Mouse (Mus musculus): ENCODE measurements around the gene Stpg1. TPM values are rescaled to one million over a fixed set of nuclear protein-coding genes. Genes with fewer than 3 reads are reported as not detected.

The Stpg1 gene
- polyA plus RNA-seq, 1 experiment from 2014 or later: 1.3 TPM

GRCm38 (mm10) chr4:135535021-135535420 is 40.4 kb downstream of the Stpg1 start:
- Histone ChIP-seq H3K27me3 (no peaks in the 10 kb centered on the region), H3K27ac (no peak overlapping the region), H3K36me3 (no peaks in the 10 kb centered on the region), H3K9me3 (0 out of 2 replicates have a peak, but pooled peaks cover 7% of the 10 kb centered on the region), H3K4me1 (replicated peaks) (peaks cover 9% of the 10 kb centered on the region), H3K4me2 (replicated peaks) (no peak overlapping the region), H3K9ac (replicated peaks) (no peak overlapping the region), H3K4me3 (replicated peaks) (no peak overlapping the region)
- WGBS: 99% methylated on average over 3 of the region's 3 CpGs
- no peak for ATAC-seq

- no peak overlapping the region for H3K9ac ChIP-seq (replicated peaks)
- H3K4me3 ChIP-seq (replicated peaks): no peak overlapping the region
- H3K4me2 ChIP-seq (replicated peaks): no peak overlapping the region
- H3K27ac ChIP-seq: no peak overlapping the region
- no peaks in the 10 kb centered on the region for H3K9me3 ChIP-seq
- no peak for ATAC-seq
- H3K36me3 ChIP-seq: no peaks in the 10 kb centered on the region
- peaks cover 6% of the 10 kb centered on the region for H3K4me1 ChIP-seq (replicated peaks)
- 85% methylated on average over 12 of the region's 12 CpGs for WGBS
- H3K27me3 ChIP-seq: no peaks in the 10 kb centered on the region
Measured at GRCm38 (mm10) chr4:135539056-135539455, 44.5 kb downstream of the Stpg1 start.

- Histone ChIP-seq H3K9me3 (no peaks in the 10 kb centered on the region), H3K4me3 (replicated peaks) (no peak overlapping the region), H3K27me3 (no peaks in the 10 kb centered on the region), H3K9ac (replicated peaks) (no peak overlapping the region), H3K4me1 (replicated peaks) (peaks cover 12% of the 10 kb centered on the region), H3K36me3 (no peaks in the 10 kb centered on the region), H3K4me2 (replicated peaks) (no peak overlapping the region), H3K27ac (no peak overlapping the region)
- WGBS: 40% methylated on average over 9 of the region's 9 CpGs
- ATAC-seq: peak; percentile 40; the same call in 1 of the 2 replicates
Measured at GRCm38 (mm10) chr4:135540057-135540456, 45.5 kb downstream of the Stpg1 start.

- WGBS: 95% methylated on average over 2 of the region's 2 CpGs
- no peaks in the 10 kb centered on the region for H3K36me3 ChIP-seq
- no peak overlapping the region for H3K4me2 ChIP-seq (replicated peaks)
Measured at GRCm38 (mm10) chr4:135544284-135544683, 49.7 kb downstream of the Stpg1 start.

GRCm38 (mm10) chr4:135545080-135545511 is 50.5 kb downstream of the Stpg1 start:
- WGBS: 28% methylated on average over 8 of the region's 8 CpGs

More at GRCm38 (mm10) chr4:135544284-135544683, 49.7 kb downstream of the Stpg1 start:
- no peak overlapping the region for H3K9ac ChIP-seq (replicated peaks)
- peaks cover 39% of the 10 kb centered on the region for H3K4me1 ChIP-seq (replicated peaks)
- no peak for ATAC-seq
- no peaks in the 10 kb centered on the region for H3K9me3 ChIP-seq
- no peak overlapping the region for H3K4me3 ChIP-seq (replicated peaks)
- peaks cover 7% of the 10 kb centered on the region; the same call in 1 of the 2 replicates for H3K27me3 ChIP-seq
- H3K27ac ChIP-seq: no peak overlapping the region

GRCm38 (mm10) chr4:135546008-135546407 is 51.4 kb downstream of the Stpg1 start:
- ATAC-seq: no peak
- H3K36me3 ChIP-seq: no peaks in the 10 kb centered on the region
- no peak overlapping the region for H3K9ac ChIP-seq (replicated peaks)
- H3K4me1 ChIP-seq (replicated peaks): peaks cover 43% of the 10 kb centered on the region
- H3K27ac ChIP-seq: no peak overlapping the region
- 91% methylated on average over 7 of the region's 7 CpGs for WGBS
- H3K27me3 ChIP-seq: peaks cover 13% of the 10 kb centered on the region
- H3K4me3 ChIP-seq (replicated peaks): no peak overlapping the region
- H3K9me3 ChIP-seq: no peaks in the 10 kb centered on the region
- H3K4me2 ChIP-seq (replicated peaks): no peak overlapping the region

More at GRCm38 (mm10) chr4:135545080-135545511, 50.5 kb downstream of the Stpg1 start:
- Histone ChIP-seq H3K4me1 (replicated peaks) (peaks cover 40% of the 10 kb centered on the region), H3K4me2 (replicated peaks) (no peak overlapping the region), H3K9me3 (no peaks in the 10 kb centered on the region), H3K27ac (no peak overlapping the region), H3K36me3 (no peaks in the 10 kb centered on the region), H3K27me3 (peaks cover 7% of the 10 kb centered on the region; the same call in 1 of the 2 replicates), H3K9ac (replicated peaks) (no peak overlapping the region), H3K4me3 (replicated peaks) (no peak overlapping the region)
- 0 out of 2 replicates have a peak, but pooled peaks have one; percentile 21 for ATAC-seq

- H3K36me3 ChIP-seq: no peaks in the 10 kb centered on the region
- H3K9ac ChIP-seq (replicated peaks): no peak overlapping the region
- H3K4me1 ChIP-seq (replicated peaks): peaks cover 47% of the 10 kb centered on the region
- no peak overlapping the region for H3K27ac ChIP-seq
- no peak overlapping the region for H3K4me3 ChIP-seq (replicated peaks)
- no peak overlapping the region for H3K4me2 ChIP-seq (replicated peaks)
- H3K27me3 ChIP-seq: peaks cover 13% of the 10 kb centered on the region
- ATAC-seq: no peak
- WGBS: 84% methylated on average over 4 of the region's 4 CpGs
- no peaks in the 10 kb centered on the region for H3K9me3 ChIP-seq
Measured at GRCm38 (mm10) chr4:135546793-135547192, 52.2 kb downstream of the Stpg1 start.

GRCm38 (mm10) chr4:135547551-135547950 is 53.0 kb downstream of the Stpg1 start:
- Histone ChIP-seq H3K4me2 (replicated peaks) (no peak overlapping the region), H3K27me3 (peaks cover 13% of the 10 kb centered on the region), H3K9me3 (no peaks in the 10 kb centered on the region), H3K4me1 (replicated peaks) (peaks cover 54% of the 10 kb centered on the region), H3K9ac (replicated peaks) (no peak overlapping the region), H3K27ac (no peak overlapping the region), H3K4me3 (replicated peaks) (no peak overlapping the region), H3K36me3 (no peaks in the 10 kb centered on the region)
- ATAC-seq: no peak
- WGBS: 55% methylated on average over 14 of the region's 14 CpGs

- Histone ChIP-seq H3K27me3 (peaks cover 13% of the 10 kb centered on the region), H3K36me3 (no peaks in the 10 kb centered on the region), H3K4me2 (replicated peaks) (no peak overlapping the region), H3K4me1 (replicated peaks) (peaks cover 60% of the 10 kb centered on the region), H3K9ac (replicated peaks) (no peak overlapping the region), H3K4me3 (replicated peaks) (no peak overlapping the region), H3K9me3 (no peaks in the 10 kb centered on the region), H3K27ac (no peak overlapping the region)
- ATAC-seq: no peak
- 4% methylated on average over 7 of the region's 7 CpGs for WGBS
Measured at GRCm38 (mm10) chr4:135548108-135548507, 53.5 kb downstream of the Stpg1 start.

- no peaks in the 10 kb centered on the region for H3K36me3 ChIP-seq
- peaks cover 13% of the 10 kb centered on the region for H3K27me3 ChIP-seq
- ATAC-seq: no peak
- no peak overlapping the region for H3K27ac ChIP-seq
- no peak overlapping the region for H3K4me2 ChIP-seq (replicated peaks)
- no peaks in the 10 kb centered on the region for H3K9me3 ChIP-seq
- H3K4me1 ChIP-seq (replicated peaks): peaks cover 65% of the 10 kb centered on the region
- WGBS: 27% methylated on average over 9 of the region's 9 CpGs
- no peak overlapping the region for H3K9ac ChIP-seq (replicated peaks)
- H3K4me3 ChIP-seq (replicated peaks): no peak overlapping the region
Measured at GRCm38 (mm10) chr4:135548521-135549077, 54.0 kb downstream of the Stpg1 start.

GRCm38 (mm10) chr4:135549323-135549722 is 54.7 kb downstream of the Stpg1 start:
- Histone ChIP-seq H3K27me3 (peaks cover 13% of the 10 kb centered on the region), H3K36me3 (no peaks in the 10 kb centered on the region), H3K27ac (no peak overlapping the region), H3K4me1 (replicated peaks) (peaks cover 72% of the 10 kb centered on the region), H3K4me2 (replicated peaks) (no peak overlapping the region), H3K9me3 (no peaks in the 10 kb centered on the region), H3K9ac (replicated peaks) (no peak overlapping the region), H3K4me3 (replicated peaks) (no peak overlapping the region)
- no peak for ATAC-seq
- WGBS: 75% methylated on average over 6 of the region's 6 CpGs

GRCm38 (mm10) chr4:135563794-135564193 is 69.2 kb downstream of the Stpg1 start:
- Histone ChIP-seq H3K4me1 (replicated peaks) (peaks cover 46% of the 10 kb centered on the region), H3K27me3 (peaks cover 18% of the 10 kb centered on the region), H3K4me2 (replicated peaks) (no peak overlapping the region), H3K9me3 (no peaks in the 10 kb centered on the region), H3K27ac (no peak overlapping the region), H3K36me3 (no peaks in the 10 kb centered on the region), H3K9ac (replicated peaks) (no peak overlapping the region), H3K4me3 (replicated peaks) (no peak overlapping the region)
- 62% methylated on average over 2 of the region's 2 CpGs for WGBS
- no peak for ATAC-seq

- peaks cover 27% of the 10 kb centered on the region for H3K27me3 ChIP-seq
- peaks cover 62% of the 10 kb centered on the region for H3K4me1 ChIP-seq (replicated peaks)
- H3K9ac ChIP-seq (replicated peaks): no peak overlapping the region
- no peak; the same call in 1 of the 2 replicates for ATAC-seq
- H3K36me3 ChIP-seq: no peaks in the 10 kb centered on the region
- WGBS: 48% methylated on average over 9 of the region's 9 CpGs
- no peaks in the 10 kb centered on the region for H3K9me3 ChIP-seq
- no peak overlapping the region for H3K4me2 ChIP-seq (replicated peaks)
- H3K4me3 ChIP-seq (replicated peaks): no peak overlapping the region
- H3K27ac ChIP-seq: no peak overlapping the region
Measured at GRCm38 (mm10) chr4:135565400-135565799, 70.8 kb downstream of the Stpg1 start.

Measured in midbrain, embryonic 13.5 days (tissue).